Mouse (Mus musculus) hindbrain, embryonic 16.5 days (tissue): ENCODE measurements at regions not wholly inside any gene's neighbourhood (a gene's known extent, or its start where the extent isn't known, plus 50 kb on each side); places are given as distances from the start of the nearest gene placed in this dataset.

Experiments used
- ATAC-seq: fragments of 200-750 bp; cut with Nextera tagmentation; 2 replicates; pipeline ENCODE4 v1.8.0; 2017; ENCODE audit warnings: moderate TSS enrichment, moderate library complexity
- H3K27ac ChIP-seq: fragments of 300-500 bp; sonication (generic); 2 replicates; pipeline ENCODE4 v1.5.1; 2014; ENCODE audit warnings: low read depth, mild to moderate bottlenecking, control low read depth, low read length, moderate library complexity
- H3K27me3 ChIP-seq: fragments of 300-500 bp; sonication (generic); replicated peaks from 2 replicates; pipeline ENCODE4 v1.6.1; 2014; ENCODE audit warnings: low read length; ENCODE audit not compliant: control insufficient read depth, insufficient read depth
- H3K36me3 ChIP-seq: fragments of 300-500 bp; sonication (generic); 2 replicates; pipeline ENCODE4 v1.6.1; 2014; ENCODE audit warnings: mild to moderate bottlenecking, low read length, moderate library complexity, mixed read lengths; ENCODE audit not compliant: control insufficient read depth, insufficient read depth
- H3K4me1 ChIP-seq: fragments of 300-500 bp; sonication (generic); 2 replicates; pipeline ENCODE4 v1.6.1; 2014; ENCODE audit warnings: low read depth, low read length; ENCODE audit not compliant: control insufficient read depth, insufficient read depth
- H3K4me2 ChIP-seq: fragments of 300-500 bp; sonication (generic); 2 replicates; pipeline ENCODE4 v1.6.1; 2014; ENCODE audit warnings: mild to moderate bottlenecking, low read length, control low read depth, moderate library complexity
- H3K4me3 ChIP-seq: fragments of 300-500 bp; sonication (generic); 2 replicates; pipeline ENCODE4 v1.5.1; 2014; ENCODE audit warnings: mild to moderate bottlenecking, low read length, control low read depth, moderate library complexity
- H3K9ac ChIP-seq: fragments of 300-500 bp; sonication (generic); 2 replicates; pipeline ENCODE4 v1.6.1; 2014; ENCODE audit warnings: low read depth, mild to moderate bottlenecking, control low read depth, low read length, moderate library complexity
- H3K9me3 ChIP-seq: fragments of 300-500 bp; sonication (generic); 2 replicates; pipeline ENCODE4 v1.6.1; 2014; ENCODE audit warnings: mild to moderate bottlenecking, low read length, moderate library complexity; ENCODE audit not compliant: control insufficient read depth
- WGBS: fragments of 180-500 bp; shearing (Covaris S2); extraction: QIAGEN DNeasy Blood & Tissue Kit; methylation state at CpG from one replicate; pipeline ENCODE4 v1.1.7; 2014; 5-methylcytosine and 5-hydroxymethylcytosine counted together

GRCm38 (mm10) chr12:68680668-68681067 lies 478.3 kb downstream of the Rps29 start:
- no peak overlapping the region for H3K27ac ChIP-seq
- H3K27me3 ChIP-seq, result no peaks in the 10 kb centered on the region
- H3K9me3 ChIP-seq, result no peaks in the 10 kb centered on the region
- H3K4me1 ChIP-seq, result no peaks in the 10 kb centered on the region
- H3K9ac ChIP-seq, result no peak overlapping the region
- H3K36me3 ChIP-seq, result no peaks in the 10 kb centered on the region
- H3K4me2 ChIP-seq, result no peak overlapping the region
- no peak overlapping the region for H3K4me3 ChIP-seq
- ATAC-seq, result no peak
- 92% methylated on average over 3 of the region's 3 CpGs for WGBS

GRCm38 (mm10) chr12:68676096-68676775 lies 482.8 kb downstream of the Rps29 start:
- WGBS, result 81% methylated on average over 16 of the region's 16 CpGs
- Histone ChIP-seq H3K27me3 (no peaks in the 10 kb centered on the region), H3K4me3 (no peak overlapping the region), H3K27ac (no peak overlapping the region), H3K4me2 (no peak overlapping the region), H3K36me3 (no peaks in the 10 kb centered on the region), H3K9ac (no peak overlapping the region), H3K9me3 (no peaks in the 10 kb centered on the region), H3K4me1 (no peaks in the 10 kb centered on the region)
- ATAC-seq, result no peak

- no peak overlapping the region for H3K4me2 ChIP-seq
- no peaks in the 10 kb centered on the region for H3K27me3 ChIP-seq
- H3K9ac ChIP-seq, result no peak overlapping the region
- no peaks in the 10 kb centered on the region for H3K4me1 ChIP-seq
- no peak overlapping the region for H3K4me3 ChIP-seq
- no peak overlapping the region for H3K27ac ChIP-seq
- H3K36me3 ChIP-seq, result no peaks in the 10 kb centered on the region
- H3K9me3 ChIP-seq, result no peaks in the 10 kb centered on the region
- 83% methylated on average over 3 of the region's 3 CpGs for WGBS
- ATAC-seq, result no peak
Observed at GRCm38 (mm10) chr12:68672011-68672410, 487.0 kb downstream of the Rps29 start.

GRCm38 (mm10) chr12:68645901-68646585 lies 512.9 kb downstream of the Rps29 start:
- ATAC-seq, result no peak
- WGBS, result 84% methylated on average over 1 of the region's 1 CpGs

GRCm38 (mm10) chr12:68643671-68644070 lies 515.3 kb downstream of the Rps29 start:
- H3K9ac ChIP-seq, result no peak overlapping the region
- H3K27ac ChIP-seq, result no peak overlapping the region
- H3K27me3 ChIP-seq, result no peaks in the 10 kb centered on the region
- no peaks in the 10 kb centered on the region for H3K36me3 ChIP-seq
- H3K9me3 ChIP-seq, result no peaks in the 10 kb centered on the region
- no peak overlapping the region for H3K4me3 ChIP-seq
- no peak for ATAC-seq
- WGBS, result 80% methylated on average over 4 of the region's 4 CpGs
- no peak overlapping the region for H3K4me2 ChIP-seq
- H3K4me1 ChIP-seq, result no peaks in the 10 kb centered on the region

More at GRCm38 (mm10) chr12:68645901-68646585, 512.9 kb downstream of the Rps29 start:
- Histone ChIP-seq H3K4me1 (no peaks in the 10 kb centered on the region), H3K4me2 (no peak overlapping the region), H3K4me3 (no peak overlapping the region), H3K27me3 (no peaks in the 10 kb centered on the region), H3K36me3 (no peaks in the 10 kb centered on the region), H3K9ac (no peak overlapping the region), H3K27ac (no peak overlapping the region), H3K9me3 (no peaks in the 10 kb centered on the region)

GRCm38 (mm10) chr12:68632441-68632840 lies 526.5 kb downstream of the Rps29 start:
- Histone ChIP-seq H3K4me1 (no peaks in the 10 kb centered on the region), H3K27me3 (no peaks in the 10 kb centered on the region), H3K9me3 (no peaks in the 10 kb centered on the region), H3K4me3 (no peak overlapping the region), H3K4me2 (no peak overlapping the region), H3K36me3 (no peaks in the 10 kb centered on the region), H3K9ac (no peak overlapping the region), H3K27ac (no peak overlapping the region)
- no peak for ATAC-seq
- 100% methylated on average over 3 of the region's 3 CpGs for WGBS

- Histone ChIP-seq H3K4me1 (no peaks in the 10 kb centered on the region), H3K4me3 (no peak overlapping the region), H3K27me3 (no peaks in the 10 kb centered on the region), H3K9ac (no peak overlapping the region), H3K27ac (no peak overlapping the region), H3K9me3 (no peaks in the 10 kb centered on the region), H3K36me3 (no peaks in the 10 kb centered on the region), H3K4me2 (no peak overlapping the region)
- no peak for ATAC-seq
- WGBS, result 80% methylated on average over 2 of the region's 2 CpGs
Observed at GRCm38 (mm10) chr12:68618337-68618736, 540.6 kb downstream of the Rps29 start.

GRCm38 (mm10) chr12:68605417-68606000 lies 553.5 kb downstream of the Rps29 start:
- Histone ChIP-seq H3K4me1 (no peaks in the 10 kb centered on the region), H3K4me3 (no peak overlapping the region), H3K4me2 (no peak overlapping the region), H3K27ac (no peak overlapping the region), H3K27me3 (no peaks in the 10 kb centered on the region), H3K36me3 (no peaks in the 10 kb centered on the region), H3K9me3 (no peaks in the 10 kb centered on the region), H3K9ac (no peak overlapping the region)
- 46% methylated on average over 10 of the region's 10 CpGs for WGBS
- peak; percentile 65 for ATAC-seq

GRCm38 (mm10) chr12:68604524-68605299 lies 554.3 kb downstream of the Rps29 start:
- Histone ChIP-seq H3K36me3 (no peaks in the 10 kb centered on the region), H3K9ac (no peak overlapping the region), H3K4me3 (no peak overlapping the region), H3K4me2 (no peak overlapping the region), H3K27ac (no peak overlapping the region), H3K9me3 (no peaks in the 10 kb centered on the region), H3K4me1 (peaks cover 4% of the 10 kb centered on the region; the same call in 1 of the 2 replicates), H3K27me3 (no peaks in the 10 kb centered on the region)
- no peak for ATAC-seq
- 71% methylated on average over 5 of the region's 5 CpGs for WGBS
